Mouse (Mus musculus) embryonic facial prominence, embryonic 13.5 days (tissue): ENCODE measurements at regions not wholly inside any gene's neighbourhood (a gene's known extent, or its start where the extent isn't known, plus 50 kb on each side); places are given as distances from the start of the nearest gene placed in this dataset.

Experiments used
- ATAC-seq: fragments of 200-750 bp; cut with Nextera tagmentation; 2 replicates; pipeline ENCODE4 v1.8.0; 2017; ENCODE audit warnings: low read depth; ENCODE audit not compliant: insufficient number of reproducible peaks, insufficient read depth, low FRiP score, low TSS enrichment
- H3K27ac ChIP-seq: fragments of 300-500 bp; sonication (generic); 2 replicates; pipeline ENCODE4 v1.5.1; 2015; ENCODE audit warnings: moderate library complexity, mild to moderate bottlenecking, inconsistent platforms
- H3K27me3 ChIP-seq: fragments of 300-500 bp; sonication (generic); 2 replicates; pipeline ENCODE4 v1.6.1; 2015; ENCODE audit warnings: mild to moderate bottlenecking, inconsistent platforms
- H3K36me3 ChIP-seq: fragments of 300-500 bp; sonication (generic); 2 replicates; pipeline ENCODE4 v1.6.1; 2015; ENCODE audit warnings: mild to moderate bottlenecking, inconsistent platforms
- H3K4me1 ChIP-seq: fragments of 300-500 bp; sonication (generic); 2 replicates; pipeline ENCODE4 v1.6.1; 2015; ENCODE audit warnings: inconsistent platforms
- H3K4me2 ChIP-seq: fragments of 300-500 bp; sonication (generic); 2 replicates; pipeline ENCODE4 v1.6.1; 2015; ENCODE audit warnings: moderate library complexity, mild to moderate bottlenecking, inconsistent platforms
- H3K4me3 ChIP-seq: fragments of 300-500 bp; sonication (generic); 2 replicates; pipeline ENCODE4 v1.5.1; 2015; ENCODE audit warnings: mild to moderate bottlenecking, inconsistent platforms
- H3K9ac ChIP-seq: fragments of 300-500 bp; sonication (generic); 2 replicates; pipeline ENCODE4 v1.6.1; 2015; ENCODE audit warnings: mild to moderate bottlenecking, inconsistent platforms
- H3K9me3 ChIP-seq: fragments of 300-500 bp; sonication (generic); 2 replicates; pipeline ENCODE4 v1.6.1; 2016; ENCODE audit warnings: inconsistent platforms
- WGBS: fragments of 180-500 bp; shearing (Covaris S2); methylation state at CpG from one replicate; pipeline ENCODE4 v1.1.7; 2015; ENCODE audit warnings: mixed read lengths; 5-methylcytosine and 5-hydroxymethylcytosine counted together

GRCm38 (mm10) chr8:10883418-10883817 lies 124.8 kb downstream of the Irs2 start:
- H3K27ac ChIP-seq = no peak overlapping the region
- H3K4me1 ChIP-seq = peaks cover 9% of the 10 kb centered on the region
- no peaks in the 10 kb centered on the region for H3K9me3 ChIP-seq
- peaks cover 8% of the 10 kb centered on the region; the same call in 1 of the 2 replicates for H3K27me3 ChIP-seq
- ATAC-seq = no peak
- H3K4me3 ChIP-seq = no peak overlapping the region
- no peak overlapping the region for H3K9ac ChIP-seq
- WGBS = 50% methylated on average over 7 of the region's 7 CpGs
- no peak overlapping the region for H3K4me2 ChIP-seq
- H3K36me3 ChIP-seq = no peaks in the 10 kb centered on the region

- H3K9ac ChIP-seq = no peak overlapping the region
- ATAC-seq = no peak
- peaks cover 9% of the 10 kb centered on the region for H3K4me1 ChIP-seq
- H3K27me3 ChIP-seq = peaks cover 8% of the 10 kb centered on the region; the same call in 1 of the 2 replicates
- H3K36me3 ChIP-seq = no peaks in the 10 kb centered on the region
- no peaks in the 10 kb centered on the region for H3K9me3 ChIP-seq
- H3K4me3 ChIP-seq = no peak overlapping the region
- H3K4me2 ChIP-seq = no peak overlapping the region
- WGBS = 73% methylated on average over 5 of the region's 5 CpGs
- no peak overlapping the region for H3K27ac ChIP-seq
Observed at GRCm38 (mm10) chr8:10882381-10882780, 125.9 kb downstream of the Irs2 start.

- ATAC-seq = no peak
- Histone ChIP-seq H3K27me3 (peaks cover 8% of the 10 kb centered on the region; the same call in 1 of the 2 replicates), H3K4me3 (no peak overlapping the region), H3K27ac (no peak overlapping the region), H3K4me1 (peaks cover 9% of the 10 kb centered on the region), H3K36me3 (no peaks in the 10 kb centered on the region), H3K4me2 (no peak overlapping the region), H3K9ac (no peak overlapping the region), H3K9me3 (no peaks in the 10 kb centered on the region)
- WGBS = 61% methylated on average over 6 of the region's 6 CpGs
Observed at GRCm38 (mm10) chr8:10879883-10880282, 128.4 kb downstream of the Irs2 start.

GRCm38 (mm10) chr8:10879049-10879847 lies 129.0 kb downstream of the Irs2 start:
- Histone ChIP-seq H3K27me3 (peaks cover 8% of the 10 kb centered on the region; the same call in 1 of the 2 replicates), H3K4me2 (no peak overlapping the region), H3K4me3 (no peak overlapping the region), H3K4me1 (peaks cover 9% of the 10 kb centered on the region), H3K36me3 (no peaks in the 10 kb centered on the region), H3K9ac (no peak overlapping the region), H3K27ac (no peak overlapping the region), H3K9me3 (no peaks in the 10 kb centered on the region)
- WGBS = 90% methylated on average over 10 of the region's 10 CpGs
- no peak for ATAC-seq

GRCm38 (mm10) chr8:10878371-10878770 lies 129.9 kb downstream of the Irs2 start:
- H3K27ac ChIP-seq = no peak overlapping the region
- ATAC-seq = no peak
- WGBS = 85% methylated on average over 4 of the region's 4 CpGs

GRCm38 (mm10) chr8:10875170-10875569 lies 133.1 kb downstream of the Irs2 start:
- Histone ChIP-seq H3K9me3 (no peaks in the 10 kb centered on the region), H3K4me3 (no peak overlapping the region), H3K27ac (no peak overlapping the region), H3K27me3 (peaks cover 7% of the 10 kb centered on the region; the same call in 1 of the 2 replicates), H3K4me1 (peaks cover 10% of the 10 kb centered on the region), H3K9ac (no peak overlapping the region), H3K4me2 (no peak overlapping the region), H3K36me3 (no peaks in the 10 kb centered on the region)
- no peak for ATAC-seq
- 78% methylated on average over 6 of the region's 6 CpGs for WGBS

More at GRCm38 (mm10) chr8:10878371-10878770, 129.9 kb downstream of the Irs2 start:
- Histone ChIP-seq H3K4me3 (no peak overlapping the region), H3K36me3 (no peaks in the 10 kb centered on the region), H3K27me3 (peaks cover 8% of the 10 kb centered on the region; the same call in 1 of the 2 replicates), H3K4me2 (no peak overlapping the region), H3K9ac (no peak overlapping the region), H3K9me3 (no peaks in the 10 kb centered on the region), H3K4me1 (peaks cover 9% of the 10 kb centered on the region)

- Histone ChIP-seq H3K9me3 (no peaks in the 10 kb centered on the region), H3K9ac (no peak overlapping the region), H3K4me1 (peaks cover 10% of the 10 kb centered on the region; the same call in 1 of the 2 replicates), H3K27me3 (no peaks in the 10 kb centered on the region; the same call in 1 of the 2 replicates), H3K4me3 (no peak overlapping the region), H3K27ac (no peak overlapping the region), H3K36me3 (no peaks in the 10 kb centered on the region), H3K4me2 (no peak overlapping the region)
- 45% methylated on average over 7 of the region's 7 CpGs for WGBS
- ATAC-seq = no peak
Observed at GRCm38 (mm10) chr8:10871451-10871850, 136.8 kb downstream of the Irs2 start.

GRCm38 (mm10) chr8:10870423-10871055 lies 137.7 kb downstream of the Irs2 start:
- Histone ChIP-seq H3K4me2 (no peak overlapping the region), H3K4me3 (no peak overlapping the region), H3K27ac (no peak overlapping the region), H3K27me3 (no peaks in the 10 kb centered on the region; the same call in 1 of the 2 replicates), H3K9me3 (no peaks in the 10 kb centered on the region), H3K36me3 (no peaks in the 10 kb centered on the region), H3K9ac (no peak overlapping the region), H3K4me1 (peaks cover 19% of the 10 kb centered on the region)
- 80% methylated on average over 13 of the region's 13 CpGs for WGBS
- no peak for ATAC-seq

GRCm38 (mm10) chr8:10869866-10870265 lies 138.4 kb downstream of the Irs2 start:
- no peak overlapping the region for H3K4me3 ChIP-seq
- no peaks in the 10 kb centered on the region for H3K36me3 ChIP-seq
- no peaks in the 10 kb centered on the region; the same call in 1 of the 2 replicates for H3K27me3 ChIP-seq
- H3K4me1 ChIP-seq = peaks cover 25% of the 10 kb centered on the region
- H3K9ac ChIP-seq = no peak overlapping the region
- WGBS = 59% methylated on average over 10 of the region's 10 CpGs
- H3K27ac ChIP-seq = no peak overlapping the region
- no peak overlapping the region for H3K4me2 ChIP-seq
- no peaks in the 10 kb centered on the region for H3K9me3 ChIP-seq
- ATAC-seq = no peak

GRCm38 (mm10) chr8:10866696-10867395 lies 141.4 kb downstream of the Irs2 start:
- no peak overlapping the region for H3K27ac ChIP-seq
- no peaks in the 10 kb centered on the region; the same call in 1 of the 2 replicates for H3K27me3 ChIP-seq
- no peak overlapping the region for H3K4me2 ChIP-seq
- ATAC-seq = no peak
- 72% methylated on average over 7 of the region's 7 CpGs for WGBS
- peaks cover 23% of the 10 kb centered on the region for H3K4me1 ChIP-seq
- no peaks in the 10 kb centered on the region for H3K9me3 ChIP-seq
- H3K9ac ChIP-seq = no peak overlapping the region
- H3K4me3 ChIP-seq = no peak overlapping the region
- H3K36me3 ChIP-seq = no peaks in the 10 kb centered on the region

- Histone ChIP-seq H3K9ac (no peak overlapping the region), H3K4me3 (no peak overlapping the region), H3K4me1 (peaks cover 20% of the 10 kb centered on the region), H3K4me2 (no peak overlapping the region), H3K27me3 (no peaks in the 10 kb centered on the region; the same call in 1 of the 2 replicates), H3K27ac (peak overlapping the region; percentile 82), H3K9me3 (no peaks in the 10 kb centered on the region), H3K36me3 (no peaks in the 10 kb centered on the region)
- ATAC-seq = no peak
- 72% methylated on average over 11 of the region's 11 CpGs for WGBS
Observed at GRCm38 (mm10) chr8:10865941-10866513, 142.2 kb downstream of the Irs2 start.
